Mouse (Mus musculus) inflammation-experienced regulatory T-cells, adult 16 weeks (primary cell): ENCODE measurements around the gene Phka1. TPM values are rescaled to one million over a fixed set of nuclear protein-coding genes. Genes with fewer than 3 reads are reported as not detected.

Source experiments
- polyA plus RNA-seq: library from polyadenylated mRNA; unstranded; fragments of 100-300 nt; shearing (Covaris generic); gene quantifications from one replicate; pipeline ENCODE4 v1.2.1, GENCODE M21; 2017

Phka1 gene
- polyA plus RNA-seq, result 0.15 TPM

DNA sequence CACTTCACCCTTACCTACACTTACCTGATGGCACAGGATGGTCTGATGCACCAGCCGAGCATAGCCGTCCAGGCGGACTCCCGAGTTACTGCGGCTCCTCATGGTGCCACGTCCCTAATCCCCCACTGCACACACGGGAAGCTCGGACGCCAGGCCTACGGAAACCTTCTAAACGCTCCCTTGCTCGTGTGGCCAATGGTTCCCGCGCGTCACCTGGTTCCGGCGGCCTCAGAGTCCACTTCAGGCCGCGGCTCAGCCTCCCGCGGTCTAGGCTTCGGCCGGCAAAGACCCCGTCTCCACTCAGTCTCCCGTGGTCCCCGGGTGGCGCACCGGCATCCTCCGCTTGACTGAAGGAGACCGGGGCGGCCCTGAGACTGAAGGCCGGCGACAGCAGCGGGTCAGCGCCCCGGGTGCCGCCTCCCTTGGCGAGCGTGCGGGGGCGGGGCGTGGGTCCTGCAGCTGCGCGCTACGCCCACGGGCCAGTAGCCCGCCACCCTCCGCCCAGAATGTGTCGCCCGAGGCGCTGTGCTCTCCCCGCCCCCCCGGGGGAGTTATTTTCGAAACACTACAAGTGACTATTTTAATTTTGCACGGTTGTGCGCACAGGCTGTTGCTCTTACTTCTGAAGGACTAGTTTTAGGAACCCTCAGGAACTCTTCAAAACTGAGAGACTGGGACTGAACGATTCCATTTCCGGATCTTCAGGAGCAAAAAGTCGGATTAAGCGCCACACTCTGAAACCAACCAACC lies at the start of gene Phka1:
Phka1 (minus strand) TSS at position 424 of the 750 bp plus-strand sequence.

DNA sequence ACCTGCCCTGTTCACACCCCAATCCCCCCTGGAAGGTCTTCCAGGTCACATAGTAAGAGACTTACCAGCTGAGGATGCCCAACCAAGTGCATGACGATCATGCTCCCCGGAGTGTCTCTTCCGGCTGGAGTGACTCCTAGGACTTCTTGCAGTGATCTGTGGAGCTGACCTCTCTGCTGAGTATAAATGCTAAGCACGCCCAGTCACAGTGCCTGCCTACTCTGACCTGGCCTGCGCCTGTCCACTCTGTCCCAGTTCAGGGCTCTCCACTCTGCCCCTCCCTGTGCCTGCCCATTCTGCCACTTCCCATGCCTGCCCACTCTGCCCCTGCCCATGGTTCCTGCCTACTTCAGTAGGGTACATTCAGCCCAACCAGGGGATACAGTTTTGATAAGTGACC lies 42.8 kb upstream of the Phka1 start, which contains the start of gene Gm3880:
Gm3880 (minus strand) TSS at position 101 of the 400 bp plus-strand sequence.

DNA sequence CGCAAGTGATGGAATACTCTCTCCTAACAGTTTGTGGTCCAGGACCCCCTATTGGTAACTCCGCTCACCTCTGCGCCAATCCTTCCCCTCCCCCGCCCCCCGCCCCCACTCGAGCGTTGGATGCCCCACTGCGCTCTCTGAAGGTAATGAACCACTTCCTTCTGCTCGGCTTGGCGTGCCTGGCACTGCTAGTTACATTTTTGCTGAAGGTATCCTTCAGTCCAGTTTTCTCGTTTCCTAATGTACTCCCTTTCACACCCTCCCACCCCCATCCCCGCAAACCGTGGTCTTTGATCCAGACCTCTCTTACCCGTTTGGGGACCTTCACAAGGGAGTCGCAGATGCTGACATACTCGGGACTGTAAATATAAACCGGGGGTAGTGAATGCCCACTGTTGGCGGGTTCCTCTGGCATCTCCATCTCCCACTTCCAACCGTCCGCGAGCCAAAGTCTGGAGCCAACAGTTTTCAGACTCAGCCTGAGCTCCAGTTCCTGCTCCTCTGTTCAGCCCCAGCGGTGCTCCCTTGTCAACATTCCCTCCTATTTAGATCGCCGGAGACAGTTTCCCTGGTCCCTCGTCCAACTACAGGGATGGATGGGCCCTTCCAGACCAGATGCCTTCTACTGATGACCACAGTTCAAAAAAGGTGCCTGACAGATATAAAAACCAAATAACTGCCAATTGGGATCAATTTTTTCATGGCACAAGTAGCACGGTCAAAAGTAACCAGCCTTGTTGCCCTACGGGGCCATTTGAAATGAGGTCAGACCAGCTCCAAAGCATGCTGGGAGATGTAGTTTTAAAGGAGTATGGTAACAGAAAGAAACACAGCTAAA lies 139.2 kb downstream of the Phka1 start, which contains the start of gene Hdac8:
Hdac8 (minus strand) TSS at position 716 of the 838 bp plus-strand sequence.

Other genes with a start within 250 kb of the Phka1 start
- 24.8 TPM for gene Hdac8, start 138.9 kb downstream of the Phka1 start, polyA plus RNA-seq
- not detected for gene Gm3880, start 42.7 kb upstream of the Phka1 start, polyA plus RNA-seq
- gene Gm9112, start 63.4 kb upstream of the Phka1 start, polyA plus RNA-seq, result not detected
- not detected for gene Dmrtc1b, start 63.6 kb upstream of the Phka1 start, polyA plus RNA-seq
- gene Dmrtc1c1, start 158.7 kb upstream of the Phka1 start, polyA plus RNA-seq, result not detected
- gene Dmrtc1c2, start 210.4 kb upstream of the Phka1 start, polyA plus RNA-seq, result not detected
- not detected for gene 1700031F05Rik, start 223.7 kb upstream of the Phka1 start, polyA plus RNA-seq